Mouse (Mus musculus) CH12.LX (cell line): ENCODE measurements around the gene Mamstr. TPM values are rescaled to one million over a fixed set of nuclear protein-coding genes. Genes with fewer than 3 reads are reported as not detected.
A peak's percentile ranks its signal among the peaks of the same experiment; 100 is the strongest.

Experiments used
- DNase-seq: peaks from one replicate; pipeline ENCODE4 v3.0.0-alpha.2; 2013; ENCODE audit errors: extremely low read depth
- H3K27ac ChIP-seq: 2 replicates; pipeline ENCODE4 v1.5.1; 2012; ENCODE audit warnings: low read depth, mild to moderate bottlenecking, control low read depth, moderate library complexity; ENCODE audit not compliant: insufficient read depth
- H3K27me3 ChIP-seq: replicated peaks from 2 replicates; pipeline ENCODE3; 2012; ENCODE audit warnings: inconsistent platforms
- H3K36me3 ChIP-seq, 2 experiments: replicated peaks in 1 of 2; 2 replicates each; pipeline versions ENCODE3 to v1.6.1; 2012; ENCODE audit warnings: inconsistent platforms in 1 of 2, low read length in 1 of 2, mild to moderate bottlenecking in 1 of 2, mixed read lengths in 1 of 2, moderate library complexity in 1 of 2; ENCODE audit not compliant: control insufficient read depth in 1 of 2, insufficient read depth in 1 of 2
- H3K4me1 ChIP-seq, 2 experiments: 2 replicates each; pipeline ENCODE4 v1.6.1; 2012; ENCODE audit warnings: inconsistent platforms in 1 of 2, moderate library complexity in 1 of 2; ENCODE audit not compliant: insufficient read depth in 2 of 2, control insufficient read depth in 1 of 2
- H3K4me2 ChIP-seq: 2 replicates; pipeline ENCODE4 v1.6.1; 2012; ENCODE audit warnings: low read depth, mild to moderate bottlenecking, control low read depth; ENCODE audit not compliant: poor library complexity, insufficient read depth, severe bottlenecking
- H3K4me3 ChIP-seq, 3 experiments: fragments of 150-350 bp in 1 of 3; sonication (generic) in 1 of 3; replicated peaks in 1 of 3; 2 replicates each; pipeline versions ENCODE3 to v1.5.1; 2011 to 2012; ENCODE audit warnings: low read depth in 2 of 3, low read length in 2 of 3, mild to moderate bottlenecking in 2 of 3, moderate library complexity in 2 of 3, control low read depth in 1 of 3, improper control_type of control experiment in 1 of 3, inconsistent platforms in 1 of 3, mixed read lengths in 1 of 3; ENCODE audit not compliant: poor library complexity in 1 of 3
- H3K79me2 ChIP-seq: replicated peaks from 2 replicates; pipeline ENCODE4 v1.6.1; 2012; ENCODE audit warnings: mild to moderate bottlenecking, moderate library complexity; ENCODE audit not compliant: control insufficient read depth, poor library complexity, insufficient read depth, severe bottlenecking; ENCODE audit errors: extremely low read depth
- H3K9ac ChIP-seq: 2 replicates; pipeline ENCODE4 v1.6.1; 2012; ENCODE audit warnings: low read depth, mild to moderate bottlenecking, control low read depth, moderate library complexity; ENCODE audit not compliant: insufficient read depth
- H3K9me3 ChIP-seq: replicated peaks from 2 replicates; pipeline ENCODE3; 2012; ENCODE audit warnings: low read length, inconsistent platforms, mixed read lengths
- BHLHE40 ChIP-seq: IDR thresholded peaks from 2 replicates; pipeline ENCODE4 v1.6.1; 2011; ENCODE audit warnings: mild to moderate bottlenecking, low read depth, low read length, improper control_type of control experiment
- CHD1 ChIP-seq: IDR thresholded peaks from 2 replicates; pipeline ENCODE4 v1.6.1; 2012; ENCODE audit warnings: low read depth, low read length, improper control_type of control experiment, inconsistent platforms
- CHD2 ChIP-seq: IDR thresholded peaks from 2 replicates; pipeline ENCODE4 v1.6.1; 2011; ENCODE audit warnings: low read length, improper control_type of control experiment
- E2F4 ChIP-seq: IDR thresholded peaks from 2 replicates; pipeline ENCODE4 v1.6.1; 2011; ENCODE audit warnings: low read depth, low read length, improper control_type of control experiment; ENCODE audit not compliant: insufficient replicate concordance
- EP300 ChIP-seq: IDR thresholded peaks from 2 replicates; pipeline ENCODE4 v1.6.1; 2011; ENCODE audit warnings: low read length, improper control_type of control experiment
- ETS1 ChIP-seq: conservative IDR thresholded peaks from 2 replicates; pipeline ENCODE4 v1.6.1; 2012; ENCODE audit warnings: low read depth, mild to moderate bottlenecking, inconsistent platforms, low read length, improper control_type of control experiment, moderate library complexity
- GABPA ChIP-seq: IDR thresholded peaks from 2 replicates; pipeline ENCODE4 v1.6.1; 2012; ENCODE audit warnings: low read depth, low read length, improper control_type of control experiment, inconsistent platforms; ENCODE audit not compliant: insufficient replicate concordance
- IRF4 ChIP-seq: IDR thresholded peaks from 2 replicates; pipeline ENCODE4 v1.6.1; 2014; ENCODE audit warnings: low read depth, mild to moderate bottlenecking, inconsistent platforms, low read length, improper control_type of control experiment
- JUN ChIP-seq: IDR thresholded peaks from 2 replicates; pipeline ENCODE4 v1.6.1; 2011; ENCODE audit warnings: low read depth, mild to moderate bottlenecking, low read length, improper control_type of control experiment, moderate library complexity; ENCODE audit not compliant: insufficient read depth
- KAT2A ChIP-seq: IDR thresholded peaks from 2 replicates; pipeline ENCODE4 v1.6.1; 2012; ENCODE audit warnings: low read length, improper control_type of control experiment, inconsistent platforms; ENCODE audit not compliant: insufficient replicate concordance
- MAX ChIP-seq: IDR thresholded peaks from 2 replicates; pipeline ENCODE4 v1.6.1; 2011; ENCODE audit warnings: low read length, improper control_type of control experiment
- MAZ ChIP-seq: IDR thresholded peaks from 2 replicates; pipeline ENCODE4 v1.6.1; 2012; ENCODE audit warnings: low read depth, mild to moderate bottlenecking, inconsistent platforms, low read length, improper control_type of control experiment, moderate library complexity
- MEF2A ChIP-seq: IDR thresholded peaks from 2 replicates; pipeline ENCODE4 v1.6.1; 2014; ENCODE audit warnings: low read depth, mild to moderate bottlenecking, inconsistent platforms, low read length, improper control_type of control experiment, borderline replicate concordance
- MXI1 ChIP-seq: IDR thresholded peaks from 2 replicates; pipeline ENCODE4 v1.6.1; 2011; ENCODE audit warnings: mild to moderate bottlenecking, low read depth, low read length, improper control_type of control experiment
- MYC ChIP-seq: IDR thresholded peaks from 2 replicates; pipeline ENCODE4 v1.6.1; 2011; ENCODE audit warnings: low read depth, mild to moderate bottlenecking, improper control_type of control experiment, low read length
- NELFE ChIP-seq: IDR thresholded peaks from 2 replicates; pipeline ENCODE4 v1.6.1; 2011; ENCODE audit warnings: low read depth, low read length, improper control_type of control experiment
- PAX5 ChIP-seq: IDR thresholded peaks from 2 replicates; pipeline ENCODE4 v1.6.1; 2012; ENCODE audit warnings: low read length, inconsistent platforms, mixed read lengths
- POLR2A ChIP-seq: IDR thresholded peaks from 2 replicates; pipeline ENCODE4 v1.6.1; 2011; ENCODE audit warnings: low read depth, mild to moderate bottlenecking, improper control_type of control experiment, low read length
- POLR2AphosphoS2 ChIP-seq: IDR thresholded peaks from 2 replicates; pipeline ENCODE4 v1.6.1; 2011; ENCODE audit warnings: low read depth, low read length, improper control_type of control experiment
- RAD21 ChIP-seq: IDR thresholded peaks from 2 replicates; pipeline ENCODE4 v1.6.1; 2011; ENCODE audit warnings: low read depth, mild to moderate bottlenecking, low read length, improper control_type of control experiment, moderate library complexity
- RCOR1 ChIP-seq: conservative IDR thresholded peaks from 2 replicates; pipeline ENCODE4 v1.6.1; 2012; ENCODE audit warnings: low read depth, mild to moderate bottlenecking, inconsistent platforms, low read length, improper control_type of control experiment
- SIN3A ChIP-seq: IDR thresholded peaks from 2 replicates; pipeline ENCODE4 v1.6.1; 2012; ENCODE audit warnings: low read length, improper control_type of control experiment, inconsistent platforms
- SMC3 ChIP-seq: IDR thresholded peaks from 2 replicates; pipeline ENCODE4 v1.6.1; 2011; ENCODE audit warnings: low read depth, low read length, improper control_type of control experiment
- TCF12 ChIP-seq: IDR thresholded peaks from 2 replicates; pipeline ENCODE4 v1.6.1; 2014; ENCODE audit warnings: low read depth, mild to moderate bottlenecking, inconsistent platforms, low read length, improper control_type of control experiment
- USF1 ChIP-seq: IDR thresholded peaks from 2 replicates; pipeline ENCODE4 v1.6.1; 2014; ENCODE audit warnings: low read depth, mild to moderate bottlenecking, inconsistent platforms, low read length, improper control_type of control experiment
- USF2 ChIP-seq: conservative IDR thresholded peaks from 2 replicates; pipeline ENCODE4 v1.6.1; 2011; ENCODE audit warnings: low read depth, low read length, improper control_type of control experiment
- ZC3H11A ChIP-seq: IDR thresholded peaks from 2 replicates; pipeline ENCODE4 v1.6.1; 2012; ENCODE audit warnings: low read depth, mild to moderate bottlenecking, inconsistent platforms, low read length, improper control_type of control experiment
- ZKSCAN1 ChIP-seq: IDR thresholded peaks from 2 replicates; pipeline ENCODE4 v1.6.1; 2012; ENCODE audit warnings: low read depth, inconsistent platforms, low read length, improper control_type of control experiment, borderline replicate concordance
- ZMIZ1 ChIP-seq: IDR thresholded peaks from 2 replicates; pipeline ENCODE4 v1.6.1; 2012; ENCODE audit warnings: low read depth, mild to moderate bottlenecking, inconsistent platforms, low read length, improper control_type of control experiment
- ZNF384 ChIP-seq: IDR thresholded peaks from 2 replicates; pipeline ENCODE4 v1.6.1; 2012; ENCODE audit warnings: low read depth, low read length, improper control_type of control experiment, inconsistent platforms
- dilution Hi-C: fragments of 300-500 bp; cut with MboI; formaldehyde crosslinking; loops from 2 replicates; pipeline ENCODE4 v1.14.3; 2020; ENCODE audit warnings: low sequenced_read_pairs; ENCODE audit not compliant: extremely low pct_unique_long_range_greater_than_20kb, extremely low pct_ligation_motif_present
- in situ Hi-C: fragments of 300-500 bp; cut with MboI; formaldehyde crosslinking; loops from 3 replicates; pipeline ENCODE4 v1.14.3; 2019; ENCODE audit warnings: low sequenced_read_pairs, low pct_ligation_motif_present, low pct_unique_long_range_greater_than_20kb, mixed read lengths
- polyA plus RNA-seq: library from polyadenylated mRNA; unstranded; fragments of >175 nt; gene quantifications from 2 replicates; pipeline ENCODE4 v1.2.1, GENCODE M21; 2012; ENCODE audit warnings: low read depth; ENCODE audit not compliant: insufficient read length
- total RNA-seq, 2 experiments: library from RNA; depleted of rRNA; stranded (reverse); fragments of 300-350 nt in 1 of 2; fragments of >200 nt in 1 of 2; gene quantifications; 2 replicates each; pipeline ENCODE4 v1.2.3; 2012 to 2014

Gene Mamstr
- total and polyA plus RNA-seq, 3 experiments: 0.17 to 0.31 TPM; not detected in 1

DNA sequence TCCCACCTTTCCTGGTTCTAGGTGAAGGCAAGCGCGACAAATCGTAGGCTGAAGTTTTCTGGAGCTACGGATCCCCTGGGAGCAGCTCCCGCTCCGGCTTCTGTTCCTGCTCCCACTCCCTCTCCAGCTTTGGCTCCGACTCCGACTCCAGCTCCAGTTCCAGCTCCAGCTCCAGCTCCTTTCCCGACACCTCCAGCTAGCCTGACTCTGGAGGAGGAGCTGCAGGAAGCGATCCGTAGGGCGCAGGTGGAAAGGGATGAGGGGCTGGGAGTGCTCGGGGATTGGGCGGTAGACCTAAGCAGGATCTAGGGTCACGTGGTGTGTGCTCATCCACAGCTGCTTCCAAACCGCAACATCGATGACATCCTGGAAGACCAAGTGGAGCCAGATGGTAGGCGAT lies 4.4 kb downstream of the Mamstr start:
- Histone ChIP-seq H3K4me1 (peaks cover 33 to 84% of the 10 kb centered on the region in 2 experiments), H3K27ac (no peak overlapping the region), H3K79me2 (no peaks in the 10 kb centered on the region), H3K4me3 (no peak overlapping the region), H3K9ac (no peak overlapping the region), H3K27me3 (no peaks in the 10 kb centered on the region), H3K36me3 (peaks cover 0 to under 1% of the 10 kb centered on the region in 2 experiments), H3K4me2 (no peak overlapping the region), H3K9me3 (no peaks in the 10 kb centered on the region)
- no peak for DNase-seq
- dilution Hi-C loops (no loop called here), in situ Hi-C loops (no loop called here)
- TF ChIP-seq ZNF384 (no peak), SMC3 (no peak), POLR2AphosphoS2 (no peak), GABPA (no peak), MAX (no peak), CHD1 (no peak), KAT2A (no peak), MEF2A (no peak), TCF12 (no peak), POLR2A (no peak), IRF4 (no peak), MAZ (no peak), RAD21 (no peak), CHD2 (no peak), JUN (no peak), EP300 (no peak), E2F4 (no peak)

DNA sequence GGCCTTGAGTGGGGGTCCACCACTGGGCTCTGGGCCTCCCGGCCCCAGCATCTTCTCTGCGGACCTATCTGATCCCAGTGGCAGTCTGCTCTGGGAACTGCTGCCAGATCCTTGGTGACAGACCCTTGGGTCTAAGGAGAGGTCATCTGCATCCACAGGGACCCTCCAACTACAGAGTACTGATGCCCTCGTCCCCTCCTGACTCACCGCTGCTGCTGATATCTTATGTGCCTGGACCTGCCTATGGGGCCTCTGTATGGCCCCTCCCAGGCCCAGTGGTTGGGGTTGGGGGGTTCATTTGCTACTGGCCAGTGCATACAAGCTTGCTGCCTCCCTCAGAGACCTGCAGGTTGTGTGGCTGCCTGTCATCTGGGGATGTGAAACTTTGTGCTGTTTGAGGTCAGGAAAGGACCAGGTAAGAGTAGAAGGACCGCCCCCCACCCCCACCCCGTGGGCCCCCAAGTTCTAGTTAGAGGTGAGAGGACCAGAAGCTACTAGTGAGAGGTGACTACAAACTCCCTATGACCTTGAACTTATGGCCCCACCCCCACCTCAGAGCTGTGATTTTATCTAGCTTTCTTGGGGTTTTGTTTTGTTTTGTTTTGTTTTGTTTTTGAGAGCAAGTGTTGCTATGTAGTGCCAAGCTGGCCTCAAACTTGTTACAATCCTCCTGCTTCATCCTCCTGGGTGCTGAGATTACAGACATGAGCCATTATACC lies 5.3 kb downstream of the Mamstr start:
- peak overlapping the region; percentile 30; the same call in 1 of the 2 replicates for H3K9ac ChIP-seq
- peak overlapping the region; percentile 39; the same call in 1 of the 2 replicates for H3K27ac ChIP-seq
- no peaks in the 10 kb centered on the region for H3K79me2 ChIP-seq
- H3K27me3 ChIP-seq: no peaks in the 10 kb centered on the region
- dilution Hi-C loops (no loop called here), in situ Hi-C loops (no loop called here)
- H3K36me3 ChIP-seq: no peaks in the 10 kb centered on the region
- no peaks in the 10 kb centered on the region for H3K9me3 ChIP-seq
- H3K4me2 ChIP-seq: peak overlapping the region; percentile 24
- H3K4me1 ChIP-seq: peaks cover 33 to 75% of the 10 kb centered on the region in 2 experiments
- H3K4me3 ChIP-seq: no peak overlapping the region
- peak; percentile 33 for DNase-seq
- TF ChIP-seq PAX5 (no peak), ZMIZ1 (0 out of 2 replicates have a peak, but pooled peaks have one; percentile 32), CHD1 (0 out of 2 replicates have a peak, but pooled peaks have one; percentile 61), MXI1 (0 out of 2 replicates have a peak, but pooled peaks have one; percentile 32), BHLHE40 (no peak), RCOR1 (no peak), USF1 (no peak), SIN3A (no peak), MEF2A (peak; percentile 59; the same call in 1 of the 2 replicates), MAX (peak; percentile 17; the same call in 1 of the 2 replicates), USF2 (no peak), MYC (no peak), ZC3H11A (no peak), EP300 (0 out of 2 replicates have a peak, but pooled peaks have one; percentile 29), ZNF384 (no peak), GABPA (no peak), IRF4 (no peak), NELFE (no peak), POLR2AphosphoS2 (no peak), ETS1 (no peak), TCF12 (no peak), CHD2 (no peak), ZKSCAN1 (no peak), E2F4 (no peak), KAT2A (no peak)
